Mouse (Mus musculus): ENCODE measurements around the gene Fbxl16.

GRCm38 (mm10) chr17:25841117-25841880, 32.4 kb downstream of the Fbxl16 start, which contains the start of gene Gm20683:
- TF ChIP-seq CTCF (IDR thresholded peaks at IDR 0.05; ENCODE audit: low read depth, low read length) (no peak), POLR2A (IDR thresholded peaks at IDR 0.05; ENCODE audit: extremely low read depth, insufficient read depth, low read length) (no peak)

Measured in liver, adult 2 months (tissue).